Mouse (Mus musculus): Measurements from ENCODE around the gene Dmrtc2. TPM values are rescaled to one million over a fixed set of nuclear protein-coding genes. Genes with fewer than 3 reads are reported as not detected.

Dmrtc2 gene
- total and polyA plus RNA-seq, 3 experiments = not detected

DNA sequence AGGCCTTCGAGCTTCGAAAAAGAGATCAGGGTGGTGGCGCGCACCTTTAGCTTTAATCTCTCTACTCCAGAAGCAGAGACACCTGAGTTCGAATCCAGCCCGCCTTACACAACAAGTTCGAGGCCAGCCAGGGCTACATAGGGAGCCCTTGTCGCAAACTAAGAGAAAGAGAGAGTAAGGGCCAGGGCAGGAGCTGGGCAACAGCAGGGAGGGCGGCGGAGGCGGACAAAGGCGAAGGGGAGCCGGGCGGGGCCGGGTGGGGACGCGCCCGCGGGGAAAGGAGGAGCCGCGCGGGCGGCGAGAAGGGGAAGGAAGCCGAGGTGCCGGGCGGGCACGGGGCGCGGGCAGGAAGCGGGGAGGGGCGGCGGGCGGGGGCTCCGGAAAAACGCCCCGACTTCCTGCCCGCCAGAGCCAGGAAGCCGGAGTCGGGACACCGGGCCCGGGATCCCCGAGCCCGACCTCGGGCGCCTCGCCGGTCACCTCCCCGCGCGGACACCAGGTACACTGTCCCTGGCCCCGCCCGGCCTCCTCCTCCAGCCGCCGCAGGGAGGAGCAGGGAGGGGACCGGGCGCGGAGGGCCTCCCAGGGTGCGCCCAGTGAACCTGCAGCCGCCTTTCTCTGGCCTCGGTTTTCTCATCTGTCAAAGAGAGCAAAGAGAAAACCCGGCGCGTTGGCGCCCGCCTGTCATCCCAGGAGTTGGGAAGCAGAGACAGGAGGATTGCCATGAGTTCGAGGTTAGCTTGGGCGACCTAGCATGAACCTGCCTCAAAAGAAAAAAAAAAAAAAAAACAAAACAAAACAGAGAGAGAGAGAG lies 33.0 kb downstream of the Dmrtc2 start, which contains the start of gene Arhgef1 (continued):
- TF ChIP-seq NELFE (IDR thresholded peaks at IDR 0.05; ENCODE audit: low read depth, low read length) (peak; percentile 61), CHD2 (IDR thresholded peaks at IDR 0.05; ENCODE audit: low read length) (no peak), CTCF (IDR thresholded peaks at IDR 0.05 in 2 of 3, conservative IDR thresholded peaks at IDR 0.05 in 1 of 3; ENCODE audit: control insufficient read depth in 1 of 3, insufficient read depth in 1 of 3, low read depth in 2 of 3, low read length in 3 of 3, poor library complexity in 1 of 3, severe bottlenecking in 1 of 3) (no peak), POLR2AphosphoS2 (IDR thresholded peaks at IDR 0.05; ENCODE audit: low read length) (0 out of 2 replicates have a peak, but pooled peaks have one; percentile 22), SIN3A (IDR thresholded peaks at IDR 0.05; ENCODE audit: low read length) (no peak; the same call in 1 of the 2 replicates), MEF2A (IDR thresholded peaks at IDR 0.05; ENCODE audit: extremely low read depth, insufficient replicate concordance, low read depth, low read length, poor library complexity, severe bottlenecking) (no peak), EP300 (IDR thresholded peaks at IDR 0.05; ENCODE audit: low read depth in 1 of 2, low read length in 2 of 2) (0 out of 4 replicates have a peak, but pooled peaks of 1 of the 2 experiments have one; percentile 2), ZNF384 (IDR thresholded peaks at IDR 0.05; ENCODE audit: low read depth, low read length) (peak; percentile 69; the same call in 1 of the 2 replicates), RCOR1 (IDR thresholded peaks at IDR 0.05; ENCODE audit: low read depth, low read length) (no peak), MAZ (IDR thresholded peaks at IDR 0.05; ENCODE audit: low read depth, low read length) (peak; percentile 95), USF1 (IDR thresholded peaks at IDR 0.05; ENCODE audit: low read depth, low read length) (no peak), ELF1 (IDR thresholded peaks at IDR 0.05; ENCODE audit: low read depth, low read length) (0 out of 2 replicates have a peak, but pooled peaks have one; percentile 33), SMC3 (IDR thresholded peaks at IDR 0.05; ENCODE audit: low read depth, low read length) (no peak), POLR2A (IDR thresholded peaks at IDR 0.05; ENCODE audit: control insufficient read depth in 1 of 2, insufficient read depth in 1 of 2, low read depth in 1 of 2, low read length in 2 of 2, poor library complexity in 1 of 2) (peak in 1 of 2 experiments; percentile 55; a peak in 3 of 4 replicates), KAT2A (conservative IDR thresholded peaks at IDR 0.05; ENCODE audit: low read depth, low read length) (no peak), RAD21 (IDR thresholded peaks at IDR 0.05; ENCODE audit: low read depth, low read length) (no peak), TCF12 (IDR thresholded peaks at IDR 0.05; ENCODE audit: low read depth, low read length) (peak; percentile 47), JUND (IDR thresholded peaks at IDR 0.05; ENCODE audit: low read depth, low read length) (no peak), MAFK (IDR thresholded peaks at IDR 0.05; ENCODE audit: borderline replicate concordance, low read depth, low read length) (no peak)

DNA sequence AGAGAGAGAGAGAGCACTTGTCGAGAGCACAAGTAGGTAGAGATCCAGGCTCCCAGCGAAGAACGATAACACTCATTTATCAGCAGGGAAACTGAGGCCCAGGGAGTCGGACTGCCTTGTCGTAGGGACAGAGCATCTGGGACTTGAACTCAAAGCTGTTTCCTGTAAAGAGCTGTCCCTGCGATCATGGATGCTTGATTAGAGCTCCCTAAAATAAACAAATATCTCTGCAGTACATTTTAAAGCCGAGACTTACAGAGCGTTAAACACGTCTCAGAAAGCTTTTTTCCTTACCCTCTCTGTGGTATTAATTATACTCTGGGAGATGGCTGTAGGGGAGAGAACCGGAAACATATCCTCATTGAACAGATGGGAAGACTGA lies 33.6 kb downstream of the Dmrtc2 start:
- Histone ChIP-seq H3K9me3 (replicated peaks; ENCODE audit: insufficient read depth, low read length) (no peaks in the 10 kb centered on the region), H3K27me3 (ENCODE audit: control insufficient read depth in 1 of 2, insufficient read depth in 2 of 2, low read length in 2 of 2) (no peaks in the 10 kb centered on the region), H3K27ac (ENCODE audit: control insufficient read depth, low read depth, low read length) (peak overlapping the region; percentile 99), H3K4me1 (ENCODE audit: control insufficient read depth in 1 of 2, insufficient read depth in 2 of 2, low read length in 2 of 2) (peaks cover 0 to 37% of the 10 kb centered on the region in 2 experiments; a peak in 2 of 4 replicates), H3K79me2 (ENCODE audit: control insufficient read depth, insufficient read depth, low read length, poor library complexity) (peaks cover 28% of the 10 kb centered on the region), H3K4me3 (ENCODE audit: control insufficient read depth in 1 of 2, insufficient read depth in 1 of 2, low read depth in 2 of 2, low read length in 2 of 2) (peak overlapping the region; percentile 72 to 92), H3K36me3 (ENCODE audit: control insufficient read depth in 1 of 2, insufficient read depth in 2 of 2, low read length in 2 of 2) (peaks cover 0 to 23% of the 10 kb centered on the region in 2 experiments; a peak in 3 of 4 replicates), H3K9ac (ENCODE audit: control insufficient read depth, low read depth, low read length, poor library complexity, severe bottlenecking) (peak overlapping the region; percentile 97)
- peak; percentile 70 for DNase-seq (ENCODE audit: low read depth, low spot score)
- no peak for TF ChIP-seq RAD21 (IDR thresholded peaks at IDR 0.05; ENCODE audit: low read depth, low read length)
- no peak for TF ChIP-seq TAL1 (IDR thresholded peaks at IDR 0.05; ENCODE audit: low read length)
- no peak for TF ChIP-seq EP300 (IDR thresholded peaks at IDR 0.05; ENCODE audit: low read depth in 1 of 2, low read length in 2 of 2)
- TF ChIP-seq SMC3 (IDR thresholded peaks at IDR 0.05; ENCODE audit: low read depth, low read length) = no peak
- peak; percentile 6; the same call in 1 of the 2 replicates for TF ChIP-seq GATA1 (IDR thresholded peaks at IDR 0.05; ENCODE audit: low read depth, low read length)

Measured in MEL (cell line).